Mouse (Mus musculus) mouse embryonic stem cell (cell line): Measurements from ENCODE around the gene Brdt.

ENCODE experiments used
- in situ Hi-C, 2 experiments: fragments of 300-500 bp; cut with MboI; formaldehyde crosslinking; loops; 1 replicate in 1 of 2; 3 replicates in 1 of 2; pipeline ENCODE4 v1.14.3; 2019 to 2020; ENCODE audit warnings: low sequenced_read_pairs in 2 of 2, low pct_unique_long_range_greater_than_20kb in 1 of 2, mixed read lengths in 1 of 2; ENCODE audit not compliant: unreplicated experiment in 1 of 2

The Brdt gene

GRCm38 (mm10) chr5:107403011-107403946, 72.3 kb downstream of the Brdt start:
- in situ Hi-C loops, result no loop called here

GRCm38 (mm10) chr5:107403947-107404684, 73.2 kb downstream of the Brdt start:
- in situ Hi-C loops, result no loop called here

GRCm38 (mm10) chr5:107405361-107405760, 74.4 kb downstream of the Brdt start:
- in situ Hi-C loops, result no loop called here

GRCm38 (mm10) chr5:107410305-107410704, 79.3 kb downstream of the Brdt start:
- in situ Hi-C loops, result no loop called here

GRCm38 (mm10) chr5:107411326-107411725, 80.4 kb downstream of the Brdt start:
- in situ Hi-C loops, result no loop called here

GRCm38 (mm10) chr5:107412285-107412684, 81.3 kb downstream of the Brdt start:
- in situ Hi-C loops, result no loop called here

- in situ Hi-C loops, result no loop called here
Measured at GRCm38 (mm10) chr5:107415098-107415497, 84.1 kb downstream of the Brdt start.

- in situ Hi-C loops, result no loop called here
Measured at GRCm38 (mm10) chr5:107421676-107422075, 90.7 kb downstream of the Brdt start.

- in situ Hi-C loops, result no loop called here
Measured at GRCm38 (mm10) chr5:107431249-107431648, 100.3 kb downstream of the Brdt start, which contains the start of gene Lpcat2b. TSS of gene Lpcat2b (plus strand) at chr5:107431549.

GRCm38 (mm10) chr5:107434001-107434400, 103.0 kb downstream of the Brdt start:
- in situ Hi-C loops, result no loop called here

GRCm38 (mm10) chr5:107436185-107436584, 105.2 kb downstream of the Brdt start:
- in situ Hi-C loops, result no loop called here
